Mouse (Mus musculus) left cerebral cortex, postnatal 25 days (tissue): ENCODE data around the gene Sucla2. TPM values are rescaled to one million over a fixed set of nuclear protein-coding genes. Genes with fewer than 3 reads are reported as not detected.

Source experiments
- DNase-seq, 2 experiments: peaks; one replicate each; pipeline ENCODE4 v3.0.0; 2022; ENCODE audit warnings: low spot score in 2 of 2, mixed read lengths in 1 of 2
- intact Hi-C: fragments of 180-260 bp; cut with DNase I; formaldehyde crosslinking; loops from one replicate; pipeline ENCODE4 v1.15.1; 2025
- total RNA-seq, 2 experiments: library from RNA; stranded (reverse); gene quantifications; 2 replicates each; pipeline ENCODE4 v1.2.3; 2021

The Sucla2 gene
- total RNA-seq = 100 to 1,000 TPM; 146 to 164 TPM

DNA sequence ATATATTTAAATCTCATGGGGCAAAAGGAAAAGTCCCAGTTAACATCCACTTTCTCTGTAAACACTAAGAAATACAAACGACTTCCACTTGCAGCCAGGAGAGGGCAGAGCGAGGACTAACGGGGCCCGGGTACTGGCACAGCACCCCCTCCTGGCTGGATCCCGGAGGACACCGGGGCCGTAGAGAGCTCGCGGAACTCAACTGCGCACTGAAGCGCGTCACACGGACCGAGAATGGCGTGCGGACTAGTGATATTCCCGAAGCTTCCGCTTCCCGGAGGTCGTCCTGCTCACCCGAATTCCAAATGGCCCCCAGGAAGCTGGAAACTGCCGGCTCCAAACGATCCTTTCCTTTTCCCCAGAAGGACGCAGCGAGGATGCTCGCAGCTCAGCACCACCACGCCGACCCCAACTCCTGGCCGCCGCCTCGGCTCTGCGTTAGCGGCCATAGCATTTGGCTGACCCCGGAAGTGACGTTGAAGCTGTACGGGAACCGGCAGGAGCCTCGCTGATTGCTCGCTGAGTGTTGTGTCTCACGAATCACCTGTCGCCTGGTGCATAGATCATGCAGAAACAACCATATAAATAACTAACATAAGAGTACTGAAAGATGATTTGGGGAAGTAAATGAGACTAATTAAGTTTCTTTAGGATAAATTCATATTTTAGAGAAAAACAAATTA lies at the start of gene Sucla2:
Gene Sucla2, plus strand, starts transcription at position 554 of the 683 bp plus-strand sequence.
- intact Hi-C loops = loop anchor here (5.0 kb wide), 2 partner anchors 1182 to 1197 kb away; no protein-coding TSS in a partner anchor

DNA sequence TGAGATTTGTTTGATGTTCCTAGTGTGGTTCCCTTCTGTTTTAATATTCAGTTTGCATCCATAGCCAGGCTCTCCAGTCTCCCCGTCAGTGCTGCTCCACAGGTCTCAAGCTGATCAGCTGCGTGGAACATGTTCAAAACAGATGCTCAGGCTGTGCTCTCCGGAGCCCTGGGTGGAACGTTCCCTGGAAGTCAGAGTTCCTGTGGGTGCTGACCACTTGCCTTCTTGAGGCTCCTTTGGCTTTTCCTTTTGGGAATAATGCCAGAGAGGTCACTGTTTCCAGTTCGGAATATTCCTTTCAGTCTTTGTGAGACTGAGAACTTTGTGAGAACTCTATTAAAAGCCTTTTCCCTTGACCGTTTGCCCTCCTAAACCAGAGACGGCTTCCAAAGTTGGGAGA lies 49.6 kb upstream of the Sucla2 start:
- intact Hi-C loops = loop anchor here (5.0 kb wide), 1 partner anchor 148 kb away; the partner anchor contains the start of gene Rb1

More for the DNA sequence above, at the start of gene Sucla2:
- DNase-seq = peak; percentile 97

DNA sequence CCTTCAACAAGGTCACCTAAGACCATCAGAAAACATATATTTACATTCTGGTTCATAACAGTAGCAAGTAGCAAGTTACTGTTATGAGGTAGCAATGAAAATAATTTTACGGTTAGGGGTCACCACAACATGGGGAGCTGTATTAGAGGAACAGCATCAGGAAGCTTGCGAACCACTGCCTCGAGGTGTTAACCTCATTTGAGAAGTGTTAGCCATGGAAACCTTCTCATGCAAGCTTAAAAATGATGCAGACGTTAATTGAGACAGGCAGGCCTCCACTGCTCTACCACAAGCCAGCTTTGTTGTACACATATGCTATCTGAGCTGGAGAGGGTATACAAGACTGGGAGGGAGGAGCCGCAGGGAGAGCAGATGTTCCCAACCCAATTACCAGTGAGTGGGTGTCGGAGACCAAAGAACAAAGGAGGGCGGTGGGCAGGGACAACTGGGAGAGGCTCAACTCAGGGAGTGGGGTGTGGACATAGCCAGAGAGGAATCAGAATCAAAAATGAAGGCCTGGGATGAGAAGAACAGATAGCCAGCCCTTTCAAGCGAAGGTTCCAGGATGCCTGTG lies 48.7 kb upstream of the Sucla2 start:
- DNase-seq = peak in 1 of 2 experiments; percentile 25

More for the DNA sequence above, 49.6 kb upstream of the Sucla2 start:
- no peak for DNase-seq

DNA sequence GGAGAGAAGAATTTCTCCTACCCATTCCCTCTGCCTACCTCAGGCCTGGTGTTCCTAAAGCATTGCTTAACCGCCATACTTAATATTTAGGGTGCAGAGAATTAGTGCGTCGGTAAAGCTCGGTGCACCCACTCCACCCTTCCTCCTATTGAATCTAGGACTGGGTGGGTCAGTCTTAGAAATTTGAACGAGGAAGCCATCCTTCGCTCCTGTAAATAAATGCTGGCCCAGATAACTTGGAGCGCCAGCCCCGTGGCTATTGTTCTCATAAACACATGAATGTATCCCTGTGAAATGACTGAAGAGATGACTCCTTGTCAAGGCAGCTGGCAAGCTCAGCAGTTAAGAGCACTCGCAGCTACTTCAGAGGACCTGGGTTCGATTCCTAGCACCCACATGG lies 48.0 kb upstream of the Sucla2 start:
- DNase-seq = no peak

More for the DNA sequence above, 48.7 kb upstream of the Sucla2 start:
- intact Hi-C loops = loop anchor here (5.0 kb wide), 1 partner anchor 149 kb away; the partner anchor contains the start of gene Rb1

DNA sequence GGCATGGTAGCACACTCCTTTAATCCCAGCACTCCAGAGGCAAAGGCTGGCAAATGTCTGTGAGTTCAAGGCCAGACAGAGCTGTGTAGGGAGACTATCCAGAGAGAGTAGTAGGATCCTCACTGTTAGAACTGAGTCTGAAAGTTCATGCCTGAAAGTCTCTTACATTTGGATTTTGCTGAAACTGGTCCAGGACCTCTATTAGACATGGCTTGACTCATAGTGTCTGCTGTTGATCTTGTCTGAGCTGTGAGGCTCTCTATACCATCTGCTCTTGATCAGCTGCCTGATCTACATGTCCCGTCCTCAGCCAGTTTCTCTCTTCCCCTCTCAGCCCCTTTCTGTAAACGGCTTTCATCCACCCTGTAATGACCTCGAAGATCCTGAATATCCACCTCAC lies 46.8 kb upstream of the Sucla2 start:
- intact Hi-C loops = loop anchor here (5.0 kb wide), 1 partner anchor 151 kb away; the partner anchor contains the start of gene Rb1
- DNase-seq = no peak

More for the DNA sequence above, 48.0 kb upstream of the Sucla2 start:
- intact Hi-C loops = loop anchor here (5.0 kb wide), 1 partner anchor 150 kb away; the partner anchor contains the start of gene Rb1

DNA sequence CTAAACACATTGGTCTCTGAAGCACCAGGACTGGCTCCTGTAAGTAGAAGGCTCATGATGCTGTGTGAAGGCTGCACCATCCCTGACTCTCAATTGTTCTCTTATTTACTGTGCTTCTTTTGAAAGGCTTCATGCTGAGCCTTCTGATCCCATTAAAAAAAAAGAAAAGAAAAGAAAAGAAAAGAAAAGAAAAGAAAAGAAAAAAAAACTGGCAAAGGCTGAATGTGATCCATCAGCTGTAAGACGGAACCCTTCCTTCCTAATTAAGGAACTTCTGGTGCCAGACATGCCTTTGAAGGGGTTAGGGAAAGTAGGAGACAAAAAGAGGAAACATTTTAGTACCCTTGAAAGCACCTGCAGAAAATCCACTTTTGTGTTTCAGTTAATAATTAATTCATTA lies 45.3 kb upstream of the Sucla2 start:
- intact Hi-C loops = loop anchor here (5.0 kb wide), 1 partner anchor 152 kb away; the partner anchor contains the start of gene Rb1
- DNase-seq = no peak

DNA sequence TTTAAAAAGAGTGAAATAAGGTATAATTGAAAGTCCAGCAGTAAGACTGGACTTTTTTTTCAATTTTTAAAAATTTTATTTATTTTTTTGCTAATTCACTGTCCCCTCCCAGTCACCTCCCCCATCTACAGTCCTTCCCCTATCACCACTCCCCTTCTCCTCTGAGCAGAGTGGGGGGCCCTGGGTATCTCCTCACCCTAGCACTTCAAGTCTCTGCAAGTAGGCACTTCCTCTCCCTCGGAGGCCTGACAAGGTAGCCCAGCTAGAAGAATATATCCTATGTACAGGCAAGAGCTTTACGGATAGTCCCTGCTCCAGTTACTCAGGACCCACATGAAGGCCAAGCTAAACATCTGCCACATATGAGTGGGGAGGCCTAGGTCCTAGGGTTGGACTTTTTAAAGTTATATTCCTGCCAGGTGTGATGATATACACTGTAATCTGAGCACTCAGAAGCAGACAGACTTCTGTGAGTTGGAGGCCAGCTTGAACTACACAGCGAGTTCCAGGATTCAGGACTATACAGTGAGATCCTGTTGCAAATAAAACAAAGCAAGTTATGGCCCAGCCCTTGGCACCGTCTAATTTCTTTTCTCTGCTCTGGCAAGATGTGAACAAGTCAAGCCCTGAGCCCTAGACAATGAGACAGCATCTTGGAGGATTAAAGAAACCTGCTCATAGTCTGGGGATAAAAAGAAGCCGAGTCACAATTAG lies 41.4 kb upstream of the Sucla2 start:
- DNase-seq = no peak
- intact Hi-C loops = no loop called here

DNA sequence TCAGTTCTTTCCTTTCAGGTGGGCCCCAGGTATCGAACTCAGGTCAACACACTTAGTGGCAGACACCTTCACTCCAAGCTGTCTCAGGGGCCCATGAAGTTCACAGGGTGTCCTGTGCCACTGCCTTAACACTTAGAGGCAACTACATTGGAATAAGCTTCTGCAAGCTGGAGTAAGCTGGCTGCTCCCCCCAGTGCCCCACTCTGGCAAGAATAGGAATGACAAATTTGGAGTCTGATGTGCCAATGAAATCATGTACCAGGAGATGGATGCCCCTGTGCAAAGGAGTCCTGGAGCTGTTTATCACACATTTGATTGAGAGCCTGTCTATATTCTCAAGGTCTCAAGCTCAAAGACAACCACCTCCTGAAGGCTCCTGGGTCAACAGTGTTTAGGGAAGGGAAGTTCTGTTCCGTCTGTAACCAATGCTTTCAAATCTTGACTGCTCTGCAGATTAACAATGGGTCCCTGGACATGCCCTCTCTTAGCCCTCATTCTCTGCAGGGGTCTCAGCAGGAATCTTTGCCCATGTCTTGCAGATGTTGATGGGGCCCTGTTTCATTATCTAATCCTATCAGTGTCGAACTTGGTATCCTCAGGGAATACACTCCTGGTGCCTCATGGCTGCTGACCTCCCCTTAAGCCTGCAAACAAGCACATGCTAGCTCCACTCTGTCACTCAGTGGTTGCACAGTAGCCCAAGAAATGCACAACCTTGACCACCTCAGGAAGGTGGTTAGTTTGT lies 40.6 kb upstream of the Sucla2 start:
- intact Hi-C loops = no loop called here

DNA sequence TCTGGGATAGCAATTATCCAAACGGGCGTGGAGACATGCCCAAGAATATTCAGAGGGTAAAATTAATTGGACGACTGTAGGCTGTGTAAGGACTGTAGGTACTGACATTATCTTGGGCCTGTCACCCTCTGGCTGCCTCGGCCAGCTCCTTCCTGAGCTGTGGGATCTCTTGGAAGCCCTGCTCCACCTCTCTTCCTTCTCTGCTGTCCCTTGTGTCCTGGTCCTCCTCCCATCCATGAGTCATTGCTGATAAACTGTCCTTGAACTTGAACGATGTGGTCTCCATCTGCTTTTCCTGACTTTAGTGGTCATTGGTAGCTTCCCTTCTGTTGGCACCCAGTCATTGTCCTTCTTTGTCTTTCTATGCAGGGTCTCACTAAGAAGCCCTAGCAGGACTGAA lies 38.5 kb upstream of the Sucla2 start:
- intact Hi-C loops = no loop called here
- DNase-seq = no peak

More for the DNA sequence above, 40.6 kb upstream of the Sucla2 start:
- no peak for DNase-seq

DNA sequence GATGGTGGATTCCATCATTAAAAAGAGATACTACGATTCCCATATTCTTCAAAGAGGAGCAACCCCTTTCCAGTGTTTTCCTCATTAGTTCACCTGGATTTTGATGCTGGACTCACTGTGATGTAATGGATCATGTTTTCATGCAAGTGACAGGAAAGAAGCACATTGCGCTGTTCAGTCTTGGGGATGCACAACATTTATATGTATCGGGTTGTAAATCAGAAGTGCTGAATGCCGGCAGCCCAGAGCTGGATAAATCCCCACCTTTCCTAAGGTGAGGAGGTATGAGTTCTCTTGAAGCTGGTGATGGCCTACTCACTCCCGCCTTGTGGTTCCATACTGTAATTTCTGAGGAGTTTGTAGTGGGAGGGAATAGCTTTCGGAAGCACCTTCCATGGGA lies 31.8 kb upstream of the Sucla2 start:
- no peak for DNase-seq
- intact Hi-C loops = no loop called here

DNA sequence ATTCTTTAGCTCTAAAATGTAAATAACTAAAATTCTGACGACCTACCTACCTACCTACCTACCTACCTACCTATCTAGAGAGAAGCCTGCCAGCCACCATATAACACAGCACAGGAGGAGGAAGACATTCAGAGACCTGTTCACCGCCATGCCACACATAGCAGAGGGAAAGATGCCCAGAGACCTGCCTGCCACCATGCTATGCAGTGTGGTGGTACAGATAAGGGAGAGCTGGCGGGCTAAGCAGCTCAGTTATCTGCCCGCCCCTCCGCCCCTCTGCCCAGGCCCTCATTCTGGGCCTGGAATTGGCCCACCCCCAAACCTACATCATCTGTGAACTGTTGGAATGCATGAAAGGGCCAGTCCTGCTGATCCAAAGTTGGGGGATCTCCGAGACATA lies 31.0 kb upstream of the Sucla2 start:
- no peak for DNase-seq
- intact Hi-C loops = no loop called here

DNA sequence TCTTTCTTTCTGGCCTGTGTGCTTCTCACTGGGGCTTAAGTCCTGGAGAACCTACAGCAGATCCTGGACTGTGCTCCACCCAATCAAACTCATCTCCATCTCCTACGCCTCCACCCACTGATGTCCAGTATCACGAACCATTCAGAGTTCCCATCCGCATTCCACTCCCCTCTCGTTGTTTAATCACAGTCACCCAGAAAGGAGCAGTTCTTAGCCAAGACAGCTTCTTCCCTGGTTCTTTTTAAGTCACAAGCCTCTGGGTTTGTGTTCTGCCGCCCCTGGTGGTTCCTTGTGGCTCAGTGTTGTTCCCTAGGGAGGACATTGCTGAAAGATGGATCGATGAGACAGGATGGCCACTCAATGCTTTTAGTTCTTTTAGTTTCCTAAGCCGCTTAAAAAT lies 29.4 kb upstream of the Sucla2 start:
- intact Hi-C loops = no loop called here
- DNase-seq = no peak

DNA sequence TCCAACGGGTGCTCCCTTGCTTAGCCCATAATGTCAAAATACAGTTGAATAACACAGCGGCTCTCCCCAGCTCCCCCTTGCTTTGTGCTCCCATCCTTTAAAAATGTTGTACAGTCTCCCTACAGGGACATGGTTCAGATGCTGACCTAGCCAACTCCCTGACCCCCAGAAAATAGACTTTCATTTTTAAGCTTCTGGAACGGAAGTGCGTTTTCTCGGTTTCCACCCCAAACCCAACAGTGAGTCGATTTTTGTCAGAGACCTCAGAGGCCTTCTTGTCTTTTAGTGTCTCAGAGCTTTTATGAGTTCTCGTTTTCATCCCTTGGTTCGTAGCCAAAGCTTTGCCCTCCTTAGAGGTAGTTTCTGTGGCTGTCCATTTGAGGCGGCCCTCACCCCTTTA lies 23.8 kb upstream of the Sucla2 start:
- intact Hi-C loops = loop anchor here (10.0 kb wide), 1 partner anchor 396 kb away; no protein-coding TSS in a partner anchor
- no peak for DNase-seq

DNA sequence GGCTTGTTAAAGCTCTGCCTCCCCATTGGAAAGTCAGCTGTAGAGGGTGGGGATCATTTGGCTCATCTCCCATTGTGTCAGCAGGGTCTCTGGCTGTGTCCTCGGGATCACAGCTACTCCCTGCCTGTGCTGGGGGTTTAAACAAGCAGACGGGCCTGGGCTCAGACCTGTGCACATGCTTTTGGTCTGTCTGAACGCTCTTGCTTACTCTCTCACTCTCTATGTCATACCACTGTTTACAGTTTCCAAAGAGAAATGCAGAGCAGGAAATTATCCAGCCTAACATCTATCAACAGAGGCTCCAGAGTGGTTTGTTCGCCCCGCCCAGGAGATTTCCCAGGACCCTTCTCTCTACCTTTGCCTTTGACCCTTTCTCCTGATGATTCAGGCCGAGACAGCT lies 23.4 kb upstream of the Sucla2 start:
- intact Hi-C loops = loop anchor here (10.0 kb wide), 1 partner anchor 397 kb away; no protein-coding TSS in a partner anchor
- no peak for DNase-seq

DNA sequence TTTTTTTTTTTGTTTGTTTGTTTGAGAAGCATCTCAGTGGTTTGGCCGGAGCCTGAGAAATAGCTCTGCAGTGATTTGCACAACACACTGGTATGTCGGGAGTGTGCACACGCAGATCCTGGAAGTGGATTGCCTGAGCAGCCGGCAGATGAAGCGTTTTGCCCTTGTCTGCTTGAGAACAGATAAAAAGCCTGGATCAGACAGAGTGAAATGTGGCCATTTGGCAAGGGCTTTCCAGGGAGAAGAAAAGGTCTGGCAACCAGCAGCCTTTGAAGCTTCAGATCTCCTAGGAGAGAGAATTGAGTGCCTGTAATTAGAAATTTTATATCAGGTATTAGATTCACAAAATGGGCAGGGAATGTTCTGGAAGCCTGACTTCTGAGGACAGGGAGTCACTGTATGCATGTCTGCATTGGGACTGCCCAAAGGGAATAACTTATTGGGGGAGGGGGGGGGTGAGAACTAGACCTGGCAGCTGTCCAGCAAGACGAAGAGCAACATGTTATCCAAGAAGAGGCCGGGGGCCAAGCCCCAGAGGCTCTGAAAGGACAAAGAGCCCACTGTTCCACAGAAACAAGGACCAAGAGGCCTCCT lies 22.4 kb upstream of the Sucla2 start:
- DNase-seq = peak; percentile 11 to 22
- intact Hi-C loops = loop anchor here (10.0 kb wide), 1 partner anchor 398 kb away; no protein-coding TSS in a partner anchor

DNA sequence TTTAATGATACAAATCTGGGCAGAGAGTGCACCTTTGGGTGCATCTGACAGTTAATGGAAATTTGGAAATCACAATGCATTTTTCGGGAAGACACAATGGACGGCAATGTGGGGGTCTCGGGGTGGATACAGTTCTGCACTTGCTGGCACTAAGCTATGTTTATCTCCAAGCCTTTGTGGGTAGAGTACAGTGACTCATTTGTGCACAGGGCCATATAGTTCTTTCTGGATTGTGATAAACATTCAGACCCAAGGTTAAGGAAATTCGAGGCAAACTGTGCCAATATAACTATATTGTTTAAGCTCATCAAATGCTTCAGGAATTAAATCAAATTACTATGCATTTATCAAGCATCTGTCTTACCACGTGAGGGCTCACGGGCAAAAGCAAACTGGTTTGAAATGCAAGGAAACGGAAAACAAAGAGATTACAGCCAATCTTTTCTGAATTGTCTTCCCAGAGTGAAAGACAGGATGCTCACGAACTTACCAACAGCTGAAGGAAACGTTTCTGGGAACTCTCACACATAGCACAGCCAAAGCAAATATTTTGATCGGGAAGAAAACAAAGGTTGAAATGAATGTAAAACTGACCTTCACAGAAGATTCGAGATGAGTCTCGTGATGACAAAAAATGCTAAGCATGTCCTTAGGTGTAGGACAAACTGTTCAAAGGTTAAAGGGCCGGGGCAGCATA lies 21.7 kb upstream of the Sucla2 start:
- intact Hi-C loops = loop anchor here (10.0 kb wide), 1 partner anchor 399 kb away; no protein-coding TSS in a partner anchor
- no peak for DNase-seq

DNA sequence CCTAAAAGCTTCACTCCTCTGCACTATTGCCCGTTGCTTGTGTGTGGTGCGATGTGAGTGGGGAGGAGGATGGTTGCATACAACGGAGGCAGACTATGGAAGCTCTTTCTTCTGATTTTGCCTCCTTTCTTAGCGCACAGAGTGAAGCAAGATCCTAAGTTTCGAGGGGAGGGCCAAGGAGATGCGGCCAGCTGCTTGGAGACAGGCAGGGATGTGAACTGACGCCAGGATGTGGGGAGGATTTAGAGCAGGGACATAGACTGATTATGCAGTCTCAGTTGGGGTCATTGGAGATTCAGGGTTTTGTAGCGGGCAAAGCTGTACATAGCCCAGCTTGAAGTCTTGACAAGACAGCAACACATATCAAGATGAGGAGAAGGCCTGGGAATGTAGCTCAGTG lies 18.8 kb upstream of the Sucla2 start:
- intact Hi-C loops = loop anchor here (10.0 kb wide), 1 partner anchor 401 kb away; no protein-coding TSS in a partner anchor
- no peak for DNase-seq

DNA sequence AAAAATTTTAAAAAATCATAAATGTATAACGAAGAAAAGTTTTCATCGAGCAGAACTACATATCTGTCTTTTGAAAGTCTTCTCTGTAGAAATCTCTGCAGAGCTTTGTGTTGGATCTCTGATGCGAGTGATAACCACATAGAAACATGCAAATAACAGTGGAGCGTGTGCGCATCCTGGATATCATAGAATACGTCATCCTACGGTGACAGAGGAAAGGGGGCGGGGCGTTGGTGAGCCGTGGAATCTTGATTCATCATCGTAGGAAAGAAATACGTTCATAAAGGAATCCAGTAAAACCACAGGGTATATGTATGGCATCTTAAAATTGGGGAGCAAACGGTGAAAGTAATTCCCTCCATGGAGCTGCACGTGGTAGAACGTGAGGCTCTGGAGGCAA lies 17.9 kb upstream of the Sucla2 start:
- intact Hi-C loops = loop anchor here (10.0 kb wide), 1 partner anchor 402 kb away; no protein-coding TSS in a partner anchor
- no peak for DNase-seq
